Mouse (Mus musculus) neural tube, embryonic 11.5 days (tissue): Measurements from ENCODE around the gene Gpr84. TPM values are rescaled to one million over a fixed set of nuclear protein-coding genes. Genes with fewer than 3 reads are reported as not detected.

Source experiments
- ATAC-seq: fragments of 200-750 bp; cut with Nextera tagmentation; 2 replicates; pipeline ENCODE4 v1.8.0; 2017; ENCODE audit warnings: moderate number of reproducible peaks, mild to moderate bottlenecking, moderate TSS enrichment, moderate library complexity; ENCODE audit not compliant: insufficient read depth, low FRiP score, low TSS enrichment
- DNase-seq: peaks from one replicate; pipeline ENCODE4 v3.0.0-alpha.2; 2015; ENCODE audit warnings: low spot score
- H3K27ac ChIP-seq: fragments of 300-500 bp; sonication (generic); 2 replicates; pipeline ENCODE4 v1.5.1; 2014; ENCODE audit warnings: low read depth, mild to moderate bottlenecking, low read length
- H3K27me3 ChIP-seq: fragments of 300-500 bp; sonication (generic); 2 replicates; pipeline ENCODE4 v1.6.1; 2014; ENCODE audit warnings: mild to moderate bottlenecking, low read length, mixed read lengths; ENCODE audit not compliant: control insufficient read depth, insufficient read depth
- H3K36me3 ChIP-seq: fragments of 300-500 bp; sonication (generic); 2 replicates; pipeline ENCODE4 v1.6.1; 2014; ENCODE audit warnings: mild to moderate bottlenecking, low read length, moderate library complexity, mixed read lengths; ENCODE audit not compliant: control insufficient read depth, insufficient read depth
- H3K4me1 ChIP-seq: fragments of 300-500 bp; sonication (generic); 2 replicates; pipeline ENCODE4 v1.6.1; 2014; ENCODE audit warnings: low read length, mixed read lengths; ENCODE audit not compliant: control insufficient read depth, insufficient read depth
- H3K4me2 ChIP-seq: fragments of 300-500 bp; sonication (generic); 2 replicates; pipeline ENCODE4 v1.6.1; 2014; ENCODE audit warnings: low read depth, mild to moderate bottlenecking, moderate library complexity
- H3K4me3 ChIP-seq: fragments of 300-500 bp; sonication (generic); 2 replicates; pipeline ENCODE4 v1.5.1; 2014; ENCODE audit warnings: low read depth, low read length
- H3K9ac ChIP-seq: fragments of 300-500 bp; sonication (generic); 2 replicates; pipeline ENCODE4 v1.6.1; 2014; ENCODE audit warnings: mild to moderate bottlenecking, low read length
- H3K9me3 ChIP-seq: fragments of 300-500 bp; sonication (generic); 2 replicates; pipeline ENCODE4 v1.6.1; 2016; ENCODE audit warnings: low read length; ENCODE audit not compliant: control insufficient read depth
- WGBS: fragments of 180-500 bp; shearing (Covaris S2); extraction: QIAGEN DNeasy Blood & Tissue Kit; methylation state at CpG from one replicate; pipeline ENCODE4 v1.1.7; 2014; 5-methylcytosine and 5-hydroxymethylcytosine counted together
- polyA plus RNA-seq: library from polyadenylated mRNA; unstranded; fragments of >200 nt; fragmentation: Nextera tagmentation; extraction: Ambion mirVana; gene quantifications from 2 replicates; pipeline ENCODE4 v1.2.1, GENCODE M21; 2014

Gpr84 gene
- 0.34 and 0.50 TPM in 2 replicates for polyA plus RNA-seq

GRCm38 (mm10) chr15:103310365-103310910 lies at the start of gene Gpr84:
Gpr84 (minus strand) TSS chr15:103310612.
- no peaks in the 10 kb centered on the region for H3K9me3 ChIP-seq
- WGBS = 74% methylated on average over 6 of the region's 6 CpGs
- peaks cover 35% of the 10 kb centered on the region for H3K4me1 ChIP-seq
- H3K9ac ChIP-seq = no peak within 1 kb of the TSS
- DNase-seq (no peak), ATAC-seq (no peak)
- no peak within 1 kb of the TSS for H3K27ac ChIP-seq
- H3K36me3 ChIP-seq = no peaks in the 10 kb centered on the region
- H3K4me2 ChIP-seq = no peak within 1 kb of the TSS
- no peak within 1 kb of the TSS for H3K4me3 ChIP-seq
- 0 out of 2 replicates have a peak, but pooled peaks cover 2% of the 10 kb centered on the region for H3K27me3 ChIP-seq

DNA sequence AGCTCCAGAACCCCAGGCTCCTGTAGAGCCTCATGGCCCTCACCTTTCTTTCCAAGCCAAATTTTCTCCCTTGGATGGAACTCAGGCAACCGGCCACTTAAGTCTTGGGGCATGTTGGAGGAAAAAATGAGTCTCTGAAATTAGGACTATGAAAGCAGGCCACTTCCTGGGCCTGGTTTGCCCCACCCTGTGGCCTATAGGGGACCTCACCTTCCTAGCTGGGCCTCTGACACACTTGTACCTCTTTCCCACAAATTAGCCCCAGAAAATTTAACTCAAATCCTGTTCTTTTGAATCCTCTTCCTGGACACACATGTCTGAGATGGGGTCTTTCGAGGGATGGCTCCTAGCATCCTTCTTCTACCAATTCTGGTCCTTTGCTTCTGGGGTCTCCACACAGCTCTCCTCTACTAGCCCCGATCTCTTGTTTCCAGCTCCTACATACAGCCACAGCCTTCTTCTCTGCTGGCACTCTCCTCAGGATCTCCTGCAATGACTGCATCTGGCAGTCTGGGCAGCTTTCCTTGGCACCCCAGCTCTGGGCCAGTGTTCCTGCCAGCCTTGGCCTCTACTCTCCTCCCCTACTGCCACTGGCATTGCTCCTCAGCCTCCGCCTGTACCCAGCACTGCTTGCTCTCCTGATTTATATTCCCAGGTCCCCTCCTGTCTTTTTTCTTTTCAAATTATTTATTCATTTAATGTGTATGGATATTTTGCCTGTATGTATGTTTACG lies 49.6 kb upstream of the Gpr84 start:
- ATAC-seq (no peak), DNase-seq (no peak)
- no peaks in the 10 kb centered on the region for H3K36me3 ChIP-seq
- no peak overlapping the region for H3K4me2 ChIP-seq
- no peaks in the 10 kb centered on the region for H3K9me3 ChIP-seq
- peaks cover 3% of the 10 kb centered on the region; the same call in 1 of the 2 replicates for H3K4me1 ChIP-seq
- no peak overlapping the region for H3K27ac ChIP-seq
- no peak overlapping the region for H3K4me3 ChIP-seq
- H3K9ac ChIP-seq = no peak overlapping the region
- no peaks in the 10 kb centered on the region for H3K27me3 ChIP-seq
- 98% methylated on average over 5 of the region's 5 CpGs for WGBS

- Histone ChIP-seq H3K4me2 (no peak overlapping the region), H3K27ac (no peak overlapping the region)
Observed at GRCm38 (mm10) chr15:103359122-103359510, 48.7 kb upstream of the Gpr84 start.

DNA sequence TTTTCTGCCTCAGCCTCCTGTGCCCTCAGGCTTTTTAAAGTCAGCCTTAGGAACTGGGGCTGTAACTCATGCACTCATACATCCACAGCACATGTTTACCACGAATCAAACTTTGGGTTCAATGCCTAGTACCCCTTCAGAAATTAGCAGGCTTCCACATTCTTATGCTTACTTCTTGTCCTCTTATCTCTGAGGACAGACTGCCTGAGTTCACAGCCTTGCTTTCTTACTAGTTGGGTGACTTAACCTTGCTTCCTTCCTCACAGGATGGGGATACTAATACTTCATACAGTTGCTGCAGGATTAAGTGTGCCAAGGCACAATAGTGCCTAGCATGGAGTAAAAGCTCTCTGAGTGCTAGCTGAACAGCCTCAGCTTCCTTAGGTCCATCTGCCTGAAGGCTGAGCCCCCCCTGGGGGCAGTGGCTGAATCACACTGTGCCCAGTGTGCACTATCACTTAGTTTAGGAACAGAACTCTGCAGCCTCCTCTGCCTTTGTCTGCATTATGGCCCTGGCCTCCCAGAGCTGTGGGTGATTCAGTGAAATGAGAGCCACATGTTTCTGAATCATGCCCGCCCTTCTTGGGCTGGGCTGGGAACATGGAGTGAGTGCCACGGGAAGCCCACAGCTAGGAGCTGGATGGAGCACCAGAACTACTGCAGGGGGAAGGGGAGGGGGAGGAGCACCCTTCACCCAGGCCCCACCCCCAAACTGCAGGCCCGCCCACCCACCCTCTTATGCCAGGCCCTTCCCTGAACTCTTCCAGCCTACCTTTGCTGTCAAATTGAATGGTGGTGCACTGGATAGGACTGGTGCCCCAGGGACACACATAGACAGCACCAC lies 48.1 kb upstream of the Gpr84 start:
- Histone ChIP-seq H3K27ac (no peak overlapping the region), H3K9me3 (no peaks in the 10 kb centered on the region), H3K9ac (peak overlapping the region; percentile 22; the same call in 1 of the 2 replicates), H3K36me3 (0 out of 2 replicates have a peak, but pooled peaks cover 3% of the 10 kb centered on the region), H3K4me3 (no peak overlapping the region), H3K4me1 (peaks cover 3% of the 10 kb centered on the region; the same call in 1 of the 2 replicates), H3K4me2 (no peak overlapping the region), H3K27me3 (no peaks in the 10 kb centered on the region)
- WGBS = 40% methylated on average over 4 of the region's 4 CpGs
- ATAC-seq (no peak), DNase-seq (no peak)

More at GRCm38 (mm10) chr15:103359122-103359510, 48.7 kb upstream of the Gpr84 start:
- no peaks in the 10 kb centered on the region for H3K27me3 ChIP-seq
- ATAC-seq (no peak), DNase-seq (no peak)
- H3K9me3 ChIP-seq = no peaks in the 10 kb centered on the region
- 47% methylated on average over 1 of the region's 1 CpGs for WGBS
- H3K9ac ChIP-seq = no peak overlapping the region
- no peak overlapping the region for H3K4me3 ChIP-seq
- no peaks in the 10 kb centered on the region for H3K36me3 ChIP-seq
- peaks cover 3% of the 10 kb centered on the region; the same call in 1 of the 2 replicates for H3K4me1 ChIP-seq

GRCm38 (mm10) chr15:103357817-103358216 lies 47.4 kb upstream of the Gpr84 start:
- no peak for ATAC-seq
- no peaks in the 10 kb centered on the region for H3K9me3 ChIP-seq

GRCm38 (mm10) chr15:103356130-103356529 lies 45.7 kb upstream of the Gpr84 start:
- Histone ChIP-seq H3K4me1 (peaks cover 3% of the 10 kb centered on the region; the same call in 1 of the 2 replicates), H3K27me3 (no peaks in the 10 kb centered on the region), H3K4me2 (no peak overlapping the region), H3K4me3 (no peak overlapping the region), H3K9me3 (no peaks in the 10 kb centered on the region), H3K9ac (no peak overlapping the region), H3K36me3 (peaks cover 5% of the 10 kb centered on the region; the same call in 1 of the 2 replicates), H3K27ac (no peak overlapping the region)
- WGBS = 73% methylated on average over 4 of the region's 4 CpGs
- no peak for DNase-seq
- no peak for ATAC-seq

More at GRCm38 (mm10) chr15:103357817-103358216, 47.4 kb upstream of the Gpr84 start:
- Histone ChIP-seq H3K4me2 (no peak overlapping the region), H3K4me3 (no peak overlapping the region), H3K27ac (no peak overlapping the region), H3K36me3 (0 out of 2 replicates have a peak, but pooled peaks cover 3% of the 10 kb centered on the region), H3K27me3 (no peaks in the 10 kb centered on the region), H3K9ac (no peak overlapping the region), H3K4me1 (peaks cover 3% of the 10 kb centered on the region; the same call in 1 of the 2 replicates)
- DNase-seq = no peak
- WGBS = 86% methylated on average over 4 of the region's 4 CpGs

DNA sequence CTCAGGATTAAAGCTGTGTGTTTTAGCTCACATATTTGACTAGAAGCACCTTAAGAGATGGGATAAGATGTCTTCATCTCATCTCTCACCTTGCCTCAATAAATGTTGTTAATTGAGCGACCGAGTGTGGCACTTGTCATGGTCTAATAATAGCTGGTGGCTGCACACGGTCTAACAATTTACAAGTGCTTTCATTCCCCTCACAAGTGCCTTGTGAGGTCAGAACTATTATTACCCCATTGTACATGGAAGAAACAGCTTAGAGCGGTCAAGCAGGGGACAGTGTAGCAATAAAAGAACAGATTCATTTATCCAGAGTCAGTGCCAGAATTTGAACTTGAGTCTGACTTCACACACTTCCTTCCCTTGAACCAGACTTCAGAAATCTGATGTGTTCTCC lies 45.0 kb upstream of the Gpr84 start:
- WGBS = 85% methylated on average over 4 of the region's 4 CpGs
- peaks cover 3% of the 10 kb centered on the region; the same call in 1 of the 2 replicates for H3K4me1 ChIP-seq
- no peak overlapping the region for H3K27ac ChIP-seq
- DNase-seq (no peak), ATAC-seq (no peak)
- H3K4me3 ChIP-seq = no peak overlapping the region
- H3K4me2 ChIP-seq = no peak overlapping the region
- H3K9ac ChIP-seq = no peak overlapping the region
- H3K27me3 ChIP-seq = no peaks in the 10 kb centered on the region
- H3K9me3 ChIP-seq = no peaks in the 10 kb centered on the region
- peaks cover 7% of the 10 kb centered on the region; the same call in 1 of the 2 replicates for H3K36me3 ChIP-seq

DNA sequence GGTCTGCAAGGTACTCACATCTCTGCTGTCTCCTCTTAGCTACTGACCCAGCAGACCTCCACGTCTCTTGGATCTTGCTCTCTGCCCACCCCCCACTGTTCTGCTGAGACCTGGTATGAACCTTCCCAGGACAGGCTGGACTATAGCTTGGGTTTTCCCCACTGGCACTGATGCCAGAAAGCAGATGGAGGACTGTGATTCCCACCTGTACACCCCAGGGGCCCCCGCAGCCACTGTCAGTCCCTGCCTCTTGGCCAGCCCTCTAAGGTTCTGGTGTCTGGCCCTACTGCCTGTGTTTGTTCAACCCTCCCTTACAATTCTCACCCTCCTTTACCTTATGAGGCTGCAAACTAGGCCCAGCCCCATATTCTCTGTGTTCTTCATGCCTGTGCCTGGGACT lies 44.3 kb upstream of the Gpr84 start:
- DNase-seq (no peak), ATAC-seq (no peak)
- Histone ChIP-seq H3K27me3 (no peaks in the 10 kb centered on the region), H3K4me1 (peaks cover 3% of the 10 kb centered on the region; the same call in 1 of the 2 replicates), H3K9me3 (no peaks in the 10 kb centered on the region), H3K36me3 (peaks cover 7% of the 10 kb centered on the region; the same call in 1 of the 2 replicates), H3K4me3 (no peak overlapping the region), H3K4me2 (no peak overlapping the region), H3K27ac (no peak overlapping the region), H3K9ac (no peak overlapping the region)
- WGBS = 97% methylated on average over 2 of the region's 2 CpGs
